Mouse (Mus musculus) CH12.LX (cell line): Measurements from ENCODE around the gene Tcf25.

Experiments
- CHD2 ChIP-seq: IDR thresholded peaks from 2 replicates; pipeline ENCODE4 v1.6.1; 2011; ENCODE audit warnings: low read length, improper control_type of control experiment
- CTCF ChIP-seq, 2 experiments: IDR thresholded peaks in 1 of 2; conservative IDR thresholded peaks in 1 of 2; 2 replicates each; pipeline ENCODE4 v1.5.1; 2011 to 2012; ENCODE audit warnings: low read depth in 2 of 2, low read length in 2 of 2, improper control_type of control experiment in 1 of 2, inconsistent platforms in 1 of 2, mild to moderate bottlenecking in 1 of 2, moderate library complexity in 1 of 2
- EP300 ChIP-seq: IDR thresholded peaks from 2 replicates; pipeline ENCODE4 v1.6.1; 2011; ENCODE audit warnings: low read length, improper control_type of control experiment
- GABPA ChIP-seq: IDR thresholded peaks from 2 replicates; pipeline ENCODE4 v1.6.1; 2012; ENCODE audit warnings: low read depth, low read length, improper control_type of control experiment, inconsistent platforms; ENCODE audit not compliant: insufficient replicate concordance
- HCFC1 ChIP-seq: IDR thresholded peaks from 2 replicates; pipeline ENCODE4 v1.6.1; 2012; ENCODE audit warnings: low read depth, mild to moderate bottlenecking, inconsistent platforms, low read length, improper control_type of control experiment
- MAX ChIP-seq: IDR thresholded peaks from 2 replicates; pipeline ENCODE4 v1.6.1; 2011; ENCODE audit warnings: low read length, improper control_type of control experiment
- MXI1 ChIP-seq: IDR thresholded peaks from 2 replicates; pipeline ENCODE4 v1.6.1; 2011; ENCODE audit warnings: mild to moderate bottlenecking, low read depth, low read length, improper control_type of control experiment
- POLR2A ChIP-seq: IDR thresholded peaks from 2 replicates; pipeline ENCODE4 v1.6.1; 2011; ENCODE audit warnings: low read depth, mild to moderate bottlenecking, improper control_type of control experiment, low read length
- RAD21 ChIP-seq: IDR thresholded peaks from 2 replicates; pipeline ENCODE4 v1.6.1; 2011; ENCODE audit warnings: low read depth, mild to moderate bottlenecking, low read length, improper control_type of control experiment, moderate library complexity
- UBTF ChIP-seq: IDR thresholded peaks from 2 replicates; pipeline ENCODE4 v1.6.1; 2012; ENCODE audit warnings: low read depth, mild to moderate bottlenecking, inconsistent platforms, low read length, improper control_type of control experiment, moderate library complexity
- USF1 ChIP-seq: IDR thresholded peaks from 2 replicates; pipeline ENCODE4 v1.6.1; 2014; ENCODE audit warnings: low read depth, mild to moderate bottlenecking, inconsistent platforms, low read length, improper control_type of control experiment
- ZC3H11A ChIP-seq: IDR thresholded peaks from 2 replicates; pipeline ENCODE4 v1.6.1; 2012; ENCODE audit warnings: low read depth, mild to moderate bottlenecking, inconsistent platforms, low read length, improper control_type of control experiment
- ZMIZ1 ChIP-seq: IDR thresholded peaks from 2 replicates; pipeline ENCODE4 v1.6.1; 2012; ENCODE audit warnings: low read depth, mild to moderate bottlenecking, inconsistent platforms, low read length, improper control_type of control experiment

DNA sequence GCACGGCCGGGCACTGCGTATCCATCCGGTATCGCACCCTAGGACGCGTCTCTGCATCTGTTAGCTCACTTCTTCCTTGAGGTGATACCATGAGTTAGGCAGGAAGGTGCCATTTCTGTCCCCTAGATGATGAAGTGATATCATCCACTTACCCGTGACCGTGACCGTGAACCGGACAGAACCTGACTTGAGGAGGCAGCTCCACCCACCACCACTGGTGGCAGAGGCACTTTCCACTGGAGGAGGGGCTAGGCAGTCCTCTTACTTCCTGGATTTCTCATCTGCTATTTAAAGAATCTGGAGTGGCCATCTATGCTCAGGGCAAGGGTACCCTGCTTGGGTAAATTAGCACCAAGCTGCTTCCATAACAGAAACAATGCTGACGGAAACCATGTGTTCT, 30.1 kb upstream of the Tcf25 start:
- TF ChIP-seq MAX (no peak), EP300 (no peak), CTCF (conservative IDR thresholded peaks at IDR 0.05 in 1 of 2, IDR thresholded peaks at IDR 0.05 in 1 of 2; ENCODE audit: low read depth in 2 of 2, low read length in 2 of 2) (no peak), POLR2A (no peak), MXI1 (no peak), RAD21 (no peak), CHD2 (no peak), USF1 (no peak), UBTF (no peak), HCFC1 (no peak), ZMIZ1 (no peak), ZC3H11A (no peak), GABPA (no peak)
